Mouse (Mus musculus) cortical plate, adult 2 months (tissue): Measurements from ENCODE around the gene Cntn5.

Source experiments
- CTCF ChIP-seq: fragments of 200-500 bp; IDR thresholded peaks from 2 replicates; pipeline ENCODE4 v1.5.1; 2011; ENCODE audit warnings: mild to moderate bottlenecking, control low read depth, low read length; ENCODE audit not compliant: insufficient read depth; ENCODE audit errors: extremely low read depth
- POLR2A ChIP-seq: fragments of 200-500 bp; IDR thresholded peaks from 2 replicates; pipeline ENCODE4 v1.6.1; 2011; ENCODE audit warnings: mild to moderate bottlenecking, low read length, control low read depth; ENCODE audit not compliant: insufficient read depth; ENCODE audit errors: extremely low read depth

DNA sequence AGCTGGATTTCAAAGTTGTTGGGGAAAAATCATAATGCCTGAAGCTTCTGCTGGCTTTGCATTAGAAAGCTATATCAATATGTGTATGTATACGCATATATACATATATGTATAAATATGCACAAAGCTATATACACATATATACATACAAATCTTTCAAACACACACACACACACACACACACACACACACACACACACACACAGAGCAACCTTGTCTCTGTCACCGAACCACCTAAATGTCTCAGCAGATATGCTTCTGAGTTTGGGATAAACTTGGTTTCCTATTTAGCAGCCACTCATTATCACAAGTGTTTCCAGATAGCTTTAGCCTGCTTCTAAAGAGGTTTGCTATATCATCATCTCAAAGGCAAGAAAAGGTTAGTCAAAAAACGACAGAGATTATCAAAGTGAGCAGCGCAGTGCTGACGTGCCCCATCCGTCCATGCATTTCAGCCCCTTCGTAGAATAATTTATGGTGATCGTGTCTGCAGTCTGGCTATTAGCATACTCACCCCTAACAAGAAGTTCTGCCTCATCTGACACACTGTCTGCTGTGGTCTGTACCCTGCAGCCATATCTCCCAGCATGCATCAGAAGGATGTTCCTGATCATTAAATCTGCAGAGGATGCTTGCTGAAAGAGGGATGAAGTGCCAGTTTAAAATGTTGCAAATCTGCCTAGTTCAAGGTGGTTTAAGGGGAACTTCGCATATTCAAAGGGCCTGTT lies 1123.3 kb downstream of the Cntn5 start:
- no peak for TF ChIP-seq CTCF
- TF ChIP-seq POLR2A: no peak
